ENCODE assay signal across 15 mouse cellular contexts in genomic region chr9:69362766-69363165, GRCm38 (mm10). TPM values are rescaled to one million over a fixed set of nuclear protein-coding genes. Genes with fewer than 3 reads are reported as not detected.
A peak's percentile ranks its signal among the peaks of the same experiment; 100 is the strongest.
DNase-seq lines count a peak whose midpoint lies in the region; TF ChIP-seq lines count a peak whose summit lies in the region.
"Had no signal": no experiment of that assay in that cellular context is flagged by ENCODE, and none has a peak within 500 bp of the region (broad histone marks: within the 10 kb centered on the region; RNA-seq: fewer than 3 reads in every experiment).

No protein-coding gene starts in this region.

- no peaks in the 10 kb centered on the region for H3K36me3 ChIP-seq in testis, adult 2 months (ENCODE audit: control insufficient read depth, insufficient read depth, low read length)
- H3K36me3 ChIP-seq: forebrain, embryonic 15.5 days; hindbrain, embryonic 12.5 days had no signal

- peak overlapping the region; percentile 83 for H3K4me3 ChIP-seq in testis, adult 2 months (ENCODE audit: control insufficient read depth, low read depth, low read length)
- H3K4me3 ChIP-seq: embryonic facial prominence, embryonic 12.5 days; forebrain, embryonic 15.5 days; heart, embryonic 13.5 days; hindbrain, embryonic 12.5 days had no signal

- H3K4me1 ChIP-seq in testis, adult 2 months (ENCODE audit: control insufficient read depth, insufficient read depth, low read length): no peaks in the 10 kb centered on the region
- H3K4me1 ChIP-seq: heart, embryonic 13.5 days had no signal

- DNase-seq in cerebellum, adult 8-10 months: peak; percentile 28
- DNase-seq in cerebellum, adult 11 months: no peak
- no peak for DNase-seq in testis, postnatal 10 days (ENCODE audit: low spot score)
- peak; percentile 66 to 68 for DNase-seq in cerebellum, postnatal 14 days
- DNase-seq in Muller cell, postnatal 12 days (ENCODE audit: inconsistent ontology term): no peak
- no peak for DNase-seq in heart, adult 11 months
- DNase-seq: adrenal gland, adult 8-10 months; adrenal gland, postnatal 36 days; heart, postnatal 36 days; kidney, adult 8-10 months had no signal

- TF ChIP-seq POLR2A in testis, adult 2 months (IDR thresholded peaks at IDR 0.05; ENCODE audit: control insufficient read depth, low read depth, low read length): no peak

- no peak for TF ChIP-seq CTCF in testis, adult 2 months (IDR thresholded peaks at IDR 0.05; ENCODE audit: control insufficient read depth, insufficient read depth, insufficient replicate concordance, low read depth, low read length)

- H3K27me3 ChIP-seq in testis, adult 2 months (ENCODE audit: control insufficient read depth, insufficient read depth, low read length): no peaks in the 10 kb centered on the region
- H3K27me3 ChIP-seq: embryonic facial prominence, embryonic 12.5 days; forebrain, embryonic 15.5 days; heart, embryonic 13.5 days; hindbrain, embryonic 12.5 days had no signal

- H3K27ac ChIP-seq in testis, adult 2 months (ENCODE audit: control insufficient read depth, insufficient read depth, low read depth, low read length): no peak overlapping the region
- H3K27ac ChIP-seq: embryonic facial prominence, embryonic 12.5 days; forebrain, embryonic 15.5 days; heart, embryonic 13.5 days; hindbrain, embryonic 12.5 days had no signal

RNA-seq across cellular contexts. Expression of gene Ice2, which starts 34.9 kb away (rescaled TPM):
- polyA plus RNA-seq in testis, adult 2 months (2012; rRNA removed): 2.9 and 3.1 TPM in 2 replicates

Comparison
In these comparisons a context has a peak if more than half of its experiments do, and no peak if none do; other contexts are left out.
1. DNase-seq: peak in cerebellum, adult 8-10 months (single experiment) and cerebellum, postnatal 14 days (2 of 2); none in cerebellum, adult 11 months (single experiment), testis, postnatal 10 days (single experiment), Muller cell, postnatal 12 days (single experiment) and heart, adult 11 months (single experiment).